Mouse (Mus musculus) olfactory bulb, adult 2 months (tissue): Measurements from ENCODE around the gene Rnf217.

Experiments used
- CTCF ChIP-seq: fragments of 200-500 bp; IDR thresholded peaks from 2 replicates; pipeline ENCODE4 v1.5.1; 2012; ENCODE audit warnings: low read depth, mild to moderate bottlenecking, low read length, moderate library complexity; ENCODE audit not compliant: insufficient read depth
- POLR2A ChIP-seq: fragments of 200-500 bp; IDR thresholded peaks from 2 replicates; pipeline ENCODE4 v1.6.1; 2012; ENCODE audit warnings: mild to moderate bottlenecking, low read depth, low read length, moderate library complexity; ENCODE audit not compliant: insufficient read depth

DNA sequence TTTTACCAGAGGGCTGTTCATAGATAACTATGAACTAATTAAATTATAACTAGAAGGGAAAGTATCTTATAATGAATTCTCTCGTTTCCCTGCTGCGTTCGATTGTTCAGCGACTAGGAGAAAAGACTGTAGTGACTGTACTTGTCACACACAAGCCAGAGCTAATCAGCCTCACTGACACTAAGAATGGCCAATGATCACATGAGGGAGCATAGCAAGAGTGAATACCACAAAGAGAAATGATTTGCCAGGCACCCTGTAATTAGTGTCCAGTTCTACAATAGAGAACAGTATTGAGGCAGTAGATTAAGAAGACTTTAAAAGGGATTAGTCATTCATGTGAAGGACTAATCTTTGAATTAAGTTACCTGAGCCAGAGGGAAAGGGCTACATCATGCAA lies 13.7 kb downstream of the Rnf217 start:
- TF ChIP-seq POLR2A (no peak), CTCF (no peak)
